Mouse (Mus musculus) frontal cortex, adult (tissue): Measurements from ENCODE around the gene Ptges2.

Source experiments
- ATAC-seq: cut with Nextera tagmentation; 2 replicates; pipeline ENCODE4 v1.9.2; 2017; ENCODE audit warnings: mild to moderate bottlenecking, moderate library complexity, mixed read lengths; ENCODE audit not compliant: low TSS enrichment

The Ptges2 gene

GRCm38 (mm10) chr2:32439177-32439576 is 43.5 kb downstream of the Ptges2 start:
- no peak for ATAC-seq

- no peak for ATAC-seq
Observed at GRCm38 (mm10) chr2:32440164-32440563, 44.5 kb downstream of the Ptges2 start.

- ATAC-seq = no peak
Observed at GRCm38 (mm10) chr2:32440632-32441031, 44.9 kb downstream of the Ptges2 start.

GRCm38 (mm10) chr2:32441550-32441949 is 45.9 kb downstream of the Ptges2 start:
- ATAC-seq = no peak

GRCm38 (mm10) chr2:32445535-32445934 is 49.8 kb downstream of the Ptges2 start:
- no peak for ATAC-seq

- ATAC-seq = peak; percentile 7; the same call in 1 of the 2 replicates
Observed at GRCm38 (mm10) chr2:32447264-32447936, 51.7 kb downstream of the Ptges2 start.

- ATAC-seq = no peak
Observed at GRCm38 (mm10) chr2:32448480-32448879, 52.8 kb downstream of the Ptges2 start.

- ATAC-seq = no peak
Observed at GRCm38 (mm10) chr2:32449761-32450754, 54.4 kb downstream of the Ptges2 start, which contains the start of gene Naif1. TSS of gene Naif1 (plus strand) at chr2:32450457.

GRCm38 (mm10) chr2:32450881-32451844 is 55.5 kb downstream of the Ptges2 start, which contains the start of gene Slc25a25:
TSS of gene Slc25a25 (minus strand) at chr2:32451445.
- peak; percentile 75 for ATAC-seq

GRCm38 (mm10) chr2:32451870-32452372 is 56.2 kb downstream of the Ptges2 start:
- peak; percentile 90 for ATAC-seq

GRCm38 (mm10) chr2:32452441-32452971 is 56.8 kb downstream of the Ptges2 start:
- no peak for ATAC-seq

- no peak for ATAC-seq
Observed at GRCm38 (mm10) chr2:32453641-32454303, 58.1 kb downstream of the Ptges2 start.

- no peak for ATAC-seq
Observed at GRCm38 (mm10) chr2:32454633-32455032, 58.9 kb downstream of the Ptges2 start.

- no peak for ATAC-seq
Observed at GRCm38 (mm10) chr2:32455101-32455500, 59.4 kb downstream of the Ptges2 start.
